Mouse (Mus musculus) myocyte (in vitro differentiated cells): ENCODE measurements around the gene Vcpkmt. TPM values are rescaled to one million over a fixed set of nuclear protein-coding genes. Genes with fewer than 3 reads are reported as not detected.
"Not testable (repeated sequence)": the region's sequence is repeated elsewhere in the genome, so short reads cannot be mapped to it uniquely, and the experiment has no call there.

Source experiments
- H3K27me3 ChIP-seq: one replicate; pipeline ENCODE4 v1.6.1; 2011; ENCODE audit not compliant: control insufficient read depth, insufficient read depth, insufficient read length
- H3K36me3 ChIP-seq: one replicate; pipeline ENCODE4 v1.6.1; 2011; ENCODE audit not compliant: control insufficient read depth, insufficient read depth
- H3K4me2 ChIP-seq: one replicate; pipeline ENCODE4 v1.6.1; 2011; ENCODE audit warnings: low read depth, control low read depth
- H3K4me3 ChIP-seq: one replicate; pipeline ENCODE4 v1.5.1; 2011; ENCODE audit warnings: mild to moderate bottlenecking, control low read depth, moderate library complexity
- H3K79me2 ChIP-seq: one replicate; pipeline ENCODE4 v1.6.1; 2011; ENCODE audit not compliant: control insufficient read depth, insufficient read depth
- H3ac ChIP-seq: one replicate; pipeline ENCODE4 v1.6.1; 2011; ENCODE audit not compliant: control insufficient read depth, insufficient read length
- CEBPB ChIP-seq: IDR thresholded peaks from 2 replicates; pipeline ENCODE4 v1.6.1; 2011; ENCODE audit warnings: mild to moderate bottlenecking, moderate library complexity; ENCODE audit not compliant: poor library complexity, insufficient read depth, severe bottlenecking
- E2F4 ChIP-seq: IDR thresholded peaks from one replicate; pipeline ENCODE4 v1.6.1; 2011; ENCODE audit warnings: mild to moderate bottlenecking, control low read depth, moderate library complexity; ENCODE audit not compliant: insufficient read depth
- MAX ChIP-seq: IDR thresholded peaks from one replicate; pipeline ENCODE4 v1.6.1; 2011; ENCODE audit warnings: low read depth, mild to moderate bottlenecking, control low read depth
- MYOD1 ChIP-seq, 3 experiments: IDR thresholded peaks; one replicate each; pipeline ENCODE4 v1.6.1; 2011; ENCODE audit warnings: control low read depth in 2 of 3, low read depth in 2 of 3, mild to moderate bottlenecking in 2 of 3, moderate library complexity in 1 of 3; ENCODE audit not compliant: insufficient read length in 2 of 3, control insufficient read depth in 1 of 3
- MYOG ChIP-seq, 3 experiments: IDR thresholded peaks; one replicate each; pipeline ENCODE4 v1.6.1; 2011; ENCODE audit warnings: control low read depth in 2 of 3, low read depth in 2 of 3, mild to moderate bottlenecking in 2 of 3; ENCODE audit not compliant: insufficient read length in 2 of 3, control insufficient read depth in 1 of 3, insufficient read depth in 1 of 3
- POLR2A ChIP-seq: IDR thresholded peaks from one replicate; pipeline ENCODE4 v1.6.1; 2011; ENCODE audit warnings: low read depth, mild to moderate bottlenecking, control low read depth, moderate library complexity; ENCODE audit not compliant: insufficient read length
- POLR2AphosphoS2 ChIP-seq: IDR thresholded peaks from one replicate; pipeline ENCODE4 v1.6.1; 2011; ENCODE audit warnings: low read depth, control low read depth; ENCODE audit not compliant: insufficient read length
- REST ChIP-seq: IDR thresholded peaks from one replicate; pipeline ENCODE4 v1.6.1; 2011; ENCODE audit warnings: mild to moderate bottlenecking, control low read depth, moderate library complexity; ENCODE audit not compliant: insufficient read depth, insufficient read length
- SRF ChIP-seq: IDR thresholded peaks from one replicate; pipeline ENCODE4 v1.6.1; 2011; ENCODE audit warnings: low read depth; ENCODE audit not compliant: control insufficient read depth, insufficient read length
- TCF12 ChIP-seq: IDR thresholded peaks from one replicate; pipeline ENCODE4 v1.6.1; 2011; ENCODE audit warnings: mild to moderate bottlenecking, control low read depth; ENCODE audit not compliant: poor library complexity, insufficient read depth, severe bottlenecking
- TCF3 ChIP-seq: IDR thresholded peaks from one replicate; pipeline ENCODE4 v1.6.1; 2011; ENCODE audit warnings: low read depth, control low read depth; ENCODE audit not compliant: insufficient read length
- USF1 ChIP-seq: IDR thresholded peaks from one replicate; pipeline ENCODE4 v1.6.1; 2011; ENCODE audit warnings: low read depth, mild to moderate bottlenecking, control low read depth, moderate library complexity
- polyA plus RNA-seq: library from polyadenylated mRNA; unstranded; fragments of >200 nt; fragmentation: generic; extraction: Trizol; gene quantifications from one replicate; pipeline ENCODE4 v1.2.1, GENCODE M21; 2012; ENCODE audit warnings: missing spikeins

Vcpkmt gene
- 14.6 TPM for polyA plus RNA-seq

DNA sequence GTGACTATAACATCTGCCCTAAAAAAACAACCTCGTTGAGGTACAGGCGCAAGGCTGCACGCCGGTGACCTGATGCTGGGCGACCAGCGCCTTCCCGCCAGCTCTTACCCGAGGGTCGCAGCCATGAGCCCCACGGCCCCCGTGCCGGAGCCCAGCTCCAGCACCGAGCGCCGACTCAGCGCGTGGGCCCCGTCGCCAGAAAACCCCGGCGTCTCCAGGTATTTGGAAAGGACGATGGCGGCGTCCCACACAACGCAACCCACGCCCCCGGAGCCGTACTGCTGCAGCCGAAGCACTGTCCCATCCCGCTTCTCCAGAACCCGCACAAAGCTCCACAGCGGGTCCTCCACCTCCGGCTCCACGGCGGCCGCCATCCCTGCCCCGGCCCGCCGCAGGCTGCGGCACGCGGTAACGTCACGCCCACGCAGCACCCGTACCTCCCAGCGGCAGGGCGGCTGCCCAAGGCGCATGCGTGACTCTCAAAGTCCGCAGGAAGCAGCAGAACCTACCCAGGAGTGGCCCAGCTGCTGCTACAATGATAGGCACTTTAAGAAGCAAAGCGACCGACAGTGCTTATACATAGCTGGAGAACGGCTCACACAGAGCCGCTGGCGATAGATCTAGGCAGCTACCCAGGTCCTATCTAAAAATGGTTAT, at the start of gene Vcpkmt:
Gene Vcpkmt, minus strand, starts transcription at position 416 of the 657 bp plus-strand sequence.
- H3K4me2 ChIP-seq = peak within 1 kb of the TSS; percentile 87
- H3K79me2 ChIP-seq = peaks cover 32% of the 10 kb centered on the region
- peaks cover 35% of the 10 kb centered on the region for H3K36me3 ChIP-seq
- H3K4me3 ChIP-seq = peak within 1 kb of the TSS; percentile 62
- peak within 1 kb of the TSS; percentile 23 for H3ac ChIP-seq
- no peaks in the 10 kb centered on the region for H3K27me3 ChIP-seq
- TF ChIP-seq E2F4 (no peak), USF1 (no peak), REST (no peak), MYOD1 (IDR thresholded peaks at IDR 0.05; ENCODE audit: control insufficient read depth in 1 of 3, insufficient read length in 2 of 3, low read depth in 2 of 3) (peak in 1 of 3 experiments; percentile 46), POLR2AphosphoS2 (peak; percentile 99), TCF12 (no peak), MAX (no peak), MYOG (IDR thresholded peaks at IDR 0.05; ENCODE audit: control insufficient read depth in 1 of 3, insufficient read depth in 1 of 3, insufficient read length in 2 of 3, low read depth in 2 of 3) (peak in 1 of 3 experiments; percentile 13), CEBPB (no peak), SRF (no peak), TCF3 (no peak), POLR2A (peak; percentile 91)

DNA sequence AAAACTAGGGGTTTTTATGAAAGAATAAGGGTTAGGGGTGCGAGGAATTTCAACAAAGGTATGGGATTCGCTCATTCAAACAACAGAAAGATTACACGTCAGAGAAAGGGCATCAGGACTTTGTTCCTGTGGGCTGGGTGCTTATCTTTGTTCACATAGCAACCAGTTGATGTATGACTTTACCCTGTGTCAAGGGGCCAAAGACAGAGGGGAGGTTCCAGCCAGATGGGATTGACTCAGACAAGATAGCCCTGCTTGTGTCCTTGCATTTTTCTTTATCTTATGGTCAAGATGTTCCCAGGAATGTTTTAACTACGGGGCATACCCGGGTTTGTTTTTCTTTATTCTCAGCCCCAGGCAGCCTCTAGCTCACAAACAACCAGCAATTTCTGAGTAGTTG, 35.8 kb upstream of the Vcpkmt start:
- H3K27me3 ChIP-seq, H3K4me2 ChIP-seq, H3ac ChIP-seq, H3K79me2 ChIP-seq, H3K4me3 ChIP-seq: not testable (repeated sequence)
- peaks cover 12% of the 10 kb centered on the region for H3K36me3 ChIP-seq

DNA sequence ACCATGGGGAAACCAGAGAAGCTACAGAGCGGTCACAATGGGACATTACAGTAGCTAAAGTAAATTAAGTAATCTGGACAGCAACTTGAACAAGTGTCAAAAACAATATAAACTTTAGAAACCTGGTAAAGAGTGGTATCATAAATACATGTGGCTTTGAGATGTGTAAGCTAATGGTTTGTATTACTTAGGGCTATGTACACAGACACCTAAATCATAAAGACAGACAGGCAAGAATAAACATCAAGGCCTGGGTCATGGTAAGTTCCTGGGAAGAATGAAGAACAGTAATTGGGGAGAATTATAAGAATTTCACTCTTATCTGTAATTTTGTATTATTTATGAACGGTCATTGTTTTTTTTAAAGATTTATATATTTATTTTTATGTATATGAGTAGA, 21.5 kb upstream of the Vcpkmt start:
- no peak for TF ChIP-seq MYOD1 (IDR thresholded peaks at IDR 0.05; ENCODE audit: control insufficient read depth in 1 of 3, insufficient read length in 2 of 3, low read depth in 2 of 3)
- H3K79me2 ChIP-seq = no peaks in the 10 kb centered on the region
- no peak overlapping the region for H3K4me2 ChIP-seq
- no peaks in the 10 kb centered on the region for H3K27me3 ChIP-seq
- peaks cover 20% of the 10 kb centered on the region for H3K36me3 ChIP-seq
- H3ac ChIP-seq = no peak overlapping the region
- no peak overlapping the region for H3K4me3 ChIP-seq

DNA sequence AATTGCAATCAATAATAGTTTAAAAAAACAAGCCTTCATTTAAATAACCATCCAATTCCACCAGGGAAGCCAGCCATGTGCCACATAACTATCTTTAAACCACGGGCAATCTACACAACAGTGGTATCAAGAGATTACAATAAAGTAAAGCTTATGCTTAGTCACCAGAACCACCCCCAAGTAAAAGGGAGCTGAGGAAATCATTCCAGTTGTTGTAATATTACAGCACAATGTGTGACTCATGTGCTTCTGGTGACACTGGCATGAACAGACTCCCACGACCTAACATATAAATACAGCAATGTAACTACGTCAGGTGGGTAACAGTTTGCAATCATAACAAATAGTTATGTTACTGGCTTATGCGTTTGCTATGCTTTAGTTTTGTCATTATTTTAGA, 14.6 kb upstream of the Vcpkmt start:
- H3K4me2 ChIP-seq = no peak overlapping the region
- no peaks in the 10 kb centered on the region for H3K79me2 ChIP-seq
- no peak overlapping the region for H3ac ChIP-seq
- TF ChIP-seq TCF12 (no peak), CEBPB (0 out of 2 replicates have a peak, but pooled peaks have one; percentile 48)
- no peak overlapping the region for H3K4me3 ChIP-seq
- H3K36me3 ChIP-seq = peaks cover 12% of the 10 kb centered on the region
- H3K27me3 ChIP-seq = no peaks in the 10 kb centered on the region

DNA sequence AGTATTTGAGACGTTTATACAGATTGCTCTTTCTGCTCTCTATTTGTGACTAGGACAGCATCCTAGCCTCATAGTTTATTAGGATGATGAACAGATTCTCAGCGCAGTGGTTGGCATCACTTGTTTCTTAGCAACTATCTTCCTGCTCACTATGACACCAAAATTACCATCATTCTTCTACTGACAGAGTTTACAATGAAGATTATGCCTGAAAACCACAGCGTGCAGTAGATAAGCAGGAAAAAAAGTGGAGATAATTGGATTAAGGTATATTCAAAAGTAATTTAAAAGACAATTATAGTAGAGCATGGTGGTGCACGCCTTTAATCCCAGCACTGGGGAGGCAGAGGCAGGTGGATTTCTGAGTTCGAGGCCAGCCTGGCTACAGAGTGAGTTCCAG, 10.3 kb upstream of the Vcpkmt start:
- TF ChIP-seq SRF (no peak), TCF12 (no peak), CEBPB (no peak), E2F4 (no peak), MAX (no peak), TCF3 (no peak), MYOD1 (IDR thresholded peaks at IDR 0.05; ENCODE audit: control insufficient read depth in 1 of 3, insufficient read length in 2 of 3, low read depth in 2 of 3) (no peak), POLR2AphosphoS2 (no peak), USF1 (no peak), REST (no peak), POLR2A (no peak)
- Histone ChIP-seq H3K36me3 (peaks cover 12% of the 10 kb centered on the region), H3K4me2 (no peak overlapping the region)

DNA sequence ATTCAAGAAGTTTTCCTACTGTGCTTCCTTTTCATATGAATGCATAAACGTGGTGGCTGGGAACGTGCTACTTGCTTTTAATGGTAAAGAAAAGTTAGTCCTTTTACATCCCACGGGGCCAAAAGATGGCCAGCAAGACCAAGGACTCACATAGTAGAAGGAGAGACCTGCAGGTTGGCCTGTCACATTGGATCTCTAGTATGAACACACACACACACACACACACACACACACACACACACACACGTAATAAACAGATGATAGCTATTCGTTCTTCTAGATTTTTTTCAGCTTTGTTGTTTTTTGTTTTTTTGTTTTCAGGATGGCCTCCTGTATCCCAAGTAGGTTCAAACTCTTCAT, 422 bp upstream of the Vcpkmt start:
- Histone ChIP-seq H3K4me3 (peak overlapping the region; percentile 62), H3K36me3 (peaks cover 32% of the 10 kb centered on the region), H3ac (peak overlapping the region; percentile 23), H3K27me3 (no peaks in the 10 kb centered on the region), H3K79me2 (peaks cover 32% of the 10 kb centered on the region), H3K4me2 (peak overlapping the region; percentile 81)
- TF ChIP-seq REST (no peak), USF1 (no peak), SRF (no peak), MYOG (IDR thresholded peaks at IDR 0.05; ENCODE audit: control insufficient read depth in 1 of 3, insufficient read depth in 1 of 3, insufficient read length in 2 of 3, low read depth in 2 of 3) (no peak), TCF3 (no peak), MYOD1 (IDR thresholded peaks at IDR 0.05; ENCODE audit: control insufficient read depth in 1 of 3, insufficient read length in 2 of 3, low read depth in 2 of 3) (no peak), MAX (no peak), CEBPB (no peak), E2F4 (no peak), POLR2A (no peak), TCF12 (no peak), POLR2AphosphoS2 (no peak)

More for the DNA sequence above, 10.3 kb upstream of the Vcpkmt start:
- no peak overlapping the region for H3ac ChIP-seq
- H3K4me3 ChIP-seq = no peak overlapping the region
- no peaks in the 10 kb centered on the region for H3K27me3 ChIP-seq
- no peaks in the 10 kb centered on the region for H3K79me2 ChIP-seq
